Mouse (Mus musculus) kidney, postnatal 0 days (tissue): ENCODE results near the gene Cdc14b. TPM values are rescaled to one million over a fixed set of nuclear protein-coding genes. Genes with fewer than 3 reads are reported as not detected.
A peak's percentile ranks its signal among the peaks of the same experiment; 100 is the strongest.

Experiments used
- ATAC-seq: fragments of 200-750 bp; cut with Nextera tagmentation; replicated peaks from 2 replicates; pipeline ENCODE4 v1.8.0; 2017; ENCODE audit warnings: low read depth, moderate number of reproducible peaks, moderate TSS enrichment, moderate library complexity; ENCODE audit not compliant: low FRiP score
- DNase-seq: peaks from one replicate; pipeline ENCODE4 v3.0.0-alpha.2; 2016; ENCODE audit warnings: low spot score
- H3K27ac ChIP-seq: fragments of 300-500 bp; sonication (generic); 2 replicates; pipeline ENCODE4 v1.5.1; 2014; ENCODE audit warnings: mild to moderate bottlenecking
- H3K27me3 ChIP-seq: fragments of 300-500 bp; sonication (generic); 2 replicates; pipeline ENCODE4 v1.6.1; 2014; ENCODE audit warnings: low read length, mixed read lengths; ENCODE audit not compliant: insufficient read depth
- H3K36me3 ChIP-seq: fragments of 300-500 bp; sonication (generic); 2 replicates; pipeline ENCODE4 v1.6.1; 2014; ENCODE audit warnings: low read length, mixed read lengths; ENCODE audit not compliant: insufficient read depth
- H3K4me1 ChIP-seq: fragments of 300-500 bp; sonication (generic); replicated peaks from 2 replicates; pipeline ENCODE4 v1.6.1; 2014; ENCODE audit warnings: antibody characterized with exemption, low read length, mixed read lengths; ENCODE audit not compliant: insufficient read depth
- H3K4me2 ChIP-seq: fragments of 300-500 bp; sonication (generic); 2 replicates; pipeline ENCODE4 v1.6.1; 2014; ENCODE audit warnings: mild to moderate bottlenecking, low read length, moderate library complexity, mixed read lengths
- H3K4me3 ChIP-seq: fragments of 300-500 bp; sonication (generic); replicated peaks from 2 replicates; pipeline ENCODE4 v1.5.1; 2014; ENCODE audit warnings: low read depth, low read length
- H3K9ac ChIP-seq: fragments of 300-500 bp; sonication (generic); 2 replicates; pipeline ENCODE4 v1.6.1; 2014; ENCODE audit warnings: low read depth, low read length
- H3K9me3 ChIP-seq: fragments of 300-500 bp; sonication (generic); replicated peaks from 2 replicates; pipeline ENCODE4 v1.6.1; 2016; ENCODE audit warnings: low read length, inconsistent platforms, mixed read lengths
- CTCF ChIP-seq: IDR thresholded peaks from 2 replicates; pipeline ENCODE4 v1.5.1; 2016; ENCODE audit warnings: antibody characterized with exemption, low read depth, mild to moderate bottlenecking, moderate library complexity
- WGBS: fragments of 180-500 bp; shearing (Covaris S2); extraction: QIAGEN DNeasy Blood & Tissue Kit; methylation state at CpG from one replicate; pipeline ENCODE4 v1.1.7; 2014; 5-methylcytosine and 5-hydroxymethylcytosine counted together
- polyA plus RNA-seq: library from polyadenylated mRNA; unstranded; fragments of >200 nt; fragmentation: Nextera tagmentation; extraction: Ambion mirVana; gene quantifications from 2 replicates; pipeline ENCODE4 v1.2.1, GENCODE M21; 2015

Cdc14b gene
- polyA plus RNA-seq, 1 experiment from 2014 or later, result 7.3 TPM

- DNase-seq (no peak), ATAC-seq (no peak)
- H3K27ac ChIP-seq, result no peak overlapping the region
- 95% methylated on average over 4 of the region's 4 CpGs for WGBS
- no peaks in the 10 kb centered on the region for H3K4me1 ChIP-seq
- no peaks in the 10 kb centered on the region for H3K9me3 ChIP-seq
- TF ChIP-seq CTCF, result no peak
- H3K4me3 ChIP-seq, result no peak overlapping the region
- H3K27me3 ChIP-seq, result no peaks in the 10 kb centered on the region
- H3K9ac ChIP-seq, result no peak overlapping the region
- peaks cover 13% of the 10 kb centered on the region; the same call in 1 of the 2 replicates for H3K36me3 ChIP-seq
- H3K4me2 ChIP-seq, result no peak overlapping the region
Measured at GRCm38 (mm10) chr13:64186516-64186915, 88.6 kb downstream of the Cdc14b start.

- TF ChIP-seq CTCF, result no peak
- ATAC-seq (no peak), DNase-seq (no peak)
- Histone ChIP-seq H3K4me1 (no peaks in the 10 kb centered on the region), H3K9ac (no peak overlapping the region), H3K9me3 (no peaks in the 10 kb centered on the region), H3K27ac (no peak overlapping the region), H3K27me3 (no peaks in the 10 kb centered on the region), H3K36me3 (peaks cover 13% of the 10 kb centered on the region; the same call in 1 of the 2 replicates), H3K4me2 (no peak overlapping the region), H3K4me3 (no peak overlapping the region)
- 91% methylated on average over 9 of the region's 9 CpGs for WGBS
Measured at GRCm38 (mm10) chr13:64185586-64185985, 89.5 kb downstream of the Cdc14b start.

- DNase-seq, result no peak
- Histone ChIP-seq H3K9me3 (no peaks in the 10 kb centered on the region), H3K27me3 (no peaks in the 10 kb centered on the region), H3K36me3 (peaks cover 13% of the 10 kb centered on the region; the same call in 1 of the 2 replicates), H3K4me2 (no peak overlapping the region), H3K4me1 (no peaks in the 10 kb centered on the region), H3K9ac (no peak overlapping the region), H3K4me3 (no peak overlapping the region), H3K27ac (no peak overlapping the region)
- WGBS, result 80% methylated on average over 7 of the region's 7 CpGs
- no peak for ATAC-seq
- TF ChIP-seq CTCF, result no peak
Measured at GRCm38 (mm10) chr13:64185176-64185575, 89.9 kb downstream of the Cdc14b start.

- Histone ChIP-seq H3K36me3 (peaks cover 13% of the 10 kb centered on the region; the same call in 1 of the 2 replicates), H3K4me3 (no peak overlapping the region), H3K27ac (no peak overlapping the region), H3K27me3 (no peaks in the 10 kb centered on the region), H3K4me1 (no peaks in the 10 kb centered on the region), H3K9me3 (no peaks in the 10 kb centered on the region), H3K9ac (no peak overlapping the region), H3K4me2 (no peak overlapping the region)
- WGBS, result 86% methylated on average over 10 of the region's 10 CpGs
- DNase-seq (no peak), ATAC-seq (no peak)
- TF ChIP-seq CTCF, result no peak
Measured at GRCm38 (mm10) chr13:64184361-64184760, 90.7 kb downstream of the Cdc14b start.

GRCm38 (mm10) chr13:64183583-64183982 lies 91.5 kb downstream of the Cdc14b start:
- TF ChIP-seq CTCF, result no peak
- no peak overlapping the region for H3K9ac ChIP-seq
- H3K9me3 ChIP-seq, result no peaks in the 10 kb centered on the region
- H3K27ac ChIP-seq, result no peak overlapping the region
- 86% methylated on average over 4 of the region's 4 CpGs for WGBS
- H3K4me2 ChIP-seq, result no peak overlapping the region
- H3K4me1 ChIP-seq, result no peaks in the 10 kb centered on the region
- DNase-seq (no peak), ATAC-seq (no peak)
- peaks cover 17% of the 10 kb centered on the region; the same call in 1 of the 2 replicates for H3K36me3 ChIP-seq
- H3K27me3 ChIP-seq, result no peaks in the 10 kb centered on the region
- H3K4me3 ChIP-seq, result no peak overlapping the region

GRCm38 (mm10) chr13:64182091-64182490 lies 93.0 kb downstream of the Cdc14b start:
- H3K4me2 ChIP-seq, result no peak overlapping the region
- no peaks in the 10 kb centered on the region for H3K27me3 ChIP-seq
- no peaks in the 10 kb centered on the region for H3K9me3 ChIP-seq
- H3K27ac ChIP-seq, result no peak overlapping the region
- no peaks in the 10 kb centered on the region for H3K4me1 ChIP-seq
- peaks cover 23% of the 10 kb centered on the region; the same call in 1 of the 2 replicates for H3K36me3 ChIP-seq
- no peak for TF ChIP-seq CTCF
- H3K9ac ChIP-seq, result no peak overlapping the region
- 86% methylated on average over 2 of the region's 2 CpGs for WGBS
- H3K4me3 ChIP-seq, result no peak overlapping the region
- DNase-seq (no peak), ATAC-seq (no peak)

GRCm38 (mm10) chr13:64180888-64181287 lies 94.2 kb downstream of the Cdc14b start:
- H3K27ac ChIP-seq, result no peak overlapping the region
- no peaks in the 10 kb centered on the region for H3K27me3 ChIP-seq
- H3K4me2 ChIP-seq, result no peak overlapping the region
- peak; percentile 85 for TF ChIP-seq CTCF
- ATAC-seq (peak; percentile 62), DNase-seq (peak; percentile 70)
- H3K4me1 ChIP-seq, result no peaks in the 10 kb centered on the region
- no peak overlapping the region for H3K9ac ChIP-seq
- H3K4me3 ChIP-seq, result no peak overlapping the region
- WGBS, result 76% methylated on average over 3 of the region's 3 CpGs
- H3K9me3 ChIP-seq, result no peaks in the 10 kb centered on the region
- H3K36me3 ChIP-seq, result peaks cover 23% of the 10 kb centered on the region; the same call in 1 of the 2 replicates
